Mouse (Mus musculus) liver, adult 2 months (tissue): ENCODE results near the gene Map3k1. TPM values are rescaled to one million over a fixed set of nuclear protein-coding genes. Genes with fewer than 3 reads are reported as not detected.
A peak's percentile ranks its signal among the peaks of the same experiment; 100 is the strongest.

Experiments used
- DNase-seq: peaks from one replicate; pipeline ENCODE4 v3.0.0-alpha.2; 2011; ENCODE audit warnings: low read depth, low spot score; ENCODE audit errors: extremely low read depth
- H3K27ac ChIP-seq: fragments of 200-500 bp; replicated peaks from 2 replicates; pipeline ENCODE4 v1.5.1; 2012; ENCODE audit warnings: low read depth, mild to moderate bottlenecking, control low read depth, inconsistent platforms, low read length; ENCODE audit not compliant: insufficient read depth
- H3K27me3 ChIP-seq: fragments of 200-500 bp; 2 replicates; pipeline ENCODE4 v1.6.1; 2012; ENCODE audit warnings: mild to moderate bottlenecking, moderate library complexity, low read length, inconsistent platforms; ENCODE audit not compliant: control insufficient read depth, insufficient read depth
- H3K36me3 ChIP-seq: fragments of 200-500 bp; 2 replicates; pipeline ENCODE4 v1.6.1; 2012; ENCODE audit warnings: low read length, inconsistent platforms; ENCODE audit not compliant: control insufficient read depth, insufficient read depth
- H3K4me1 ChIP-seq: fragments of 200-500 bp; 2 replicates; pipeline ENCODE4 v1.6.1; 2011; ENCODE audit warnings: low read length; ENCODE audit not compliant: control insufficient read depth, insufficient read depth
- H3K4me3 ChIP-seq: fragments of 200-500 bp; 2 replicates; pipeline ENCODE4 v1.5.1; 2011; ENCODE audit warnings: low read depth, mild to moderate bottlenecking, control low read depth, low read length, moderate library complexity; ENCODE audit not compliant: insufficient read depth
- H3K79me2 ChIP-seq: fragments of 200-500 bp; 2 replicates; pipeline ENCODE4 v1.6.1; 2012; ENCODE audit warnings: inconsistent platforms, mild to moderate bottlenecking, low read length, moderate library complexity; ENCODE audit not compliant: control insufficient read depth, insufficient read depth
- H3K9ac ChIP-seq: fragments of 200-500 bp; 2 replicates; pipeline ENCODE4 v1.6.1; 2012; ENCODE audit warnings: low read depth, mild to moderate bottlenecking, control low read depth, inconsistent platforms, low read length
- CTCF ChIP-seq: fragments of 200-500 bp; IDR thresholded peaks from 2 replicates; pipeline ENCODE4 v1.5.1; 2011; ENCODE audit warnings: low read depth, low read length, control low read depth
- POLR2A ChIP-seq: fragments of 200-500 bp; IDR thresholded peaks from 2 replicates; pipeline ENCODE4 v1.6.1; 2011; ENCODE audit warnings: low read length, control low read depth; ENCODE audit not compliant: insufficient read depth; ENCODE audit errors: extremely low read depth
- WGBS: fragments of 180-500 bp; shearing (Covaris S2); methylation state at CpG from one replicate; pipeline ENCODE4 v1.1.7; 2018; 5-methylcytosine and 5-hydroxymethylcytosine counted together
- polyA plus RNA-seq: library from polyadenylated mRNA; depleted of rRNA; stranded (reverse); fragments of >200 nt; gene quantifications from 2 replicates; pipeline ENCODE4 v1.2.3, GENCODE M21; 2012
- total RNA-seq: library from RNA; depleted of rRNA; stranded (reverse); fragments of >200 nt; gene quantifications from 2 replicates; pipeline ENCODE4 v1.2.3, GENCODE M21; 2014

The Map3k1 gene
- total and polyA plus RNA-seq, 2 experiments, result 4.5 to 7.9 TPM

GRCm38 (mm10) chr13:111808387-111808636, 481 bp downstream of the Map3k1 start:
- peak overlapping the region; percentile 91 for H3K27ac ChIP-seq
- peaks cover 13% of the 10 kb centered on the region; the same call in 1 of the 2 replicates for H3K79me2 ChIP-seq
- H3K4me3 ChIP-seq, result peak overlapping the region; percentile 97
- under 1% methylated on average over 29 of the region's 38 CpGs for WGBS
- DNase-seq, result no peak
- peak overlapping the region; percentile 98 for H3K9ac ChIP-seq
- peaks cover 19% of the 10 kb centered on the region for H3K4me1 ChIP-seq
- H3K27me3 ChIP-seq, result no peaks in the 10 kb centered on the region
- H3K36me3 ChIP-seq, result no peaks in the 10 kb centered on the region
- TF ChIP-seq CTCF, result no peak
- no peak for TF ChIP-seq POLR2A

GRCm38 (mm10) chr13:111807596-111808386, 1.0 kb downstream of the Map3k1 start:
- no peak for DNase-seq

GRCm38 (mm10) chr13:111807105-111807595, 1.6 kb downstream of the Map3k1 start:
- peaks cover 23% of the 10 kb centered on the region for H3K79me2 ChIP-seq
- peak overlapping the region; percentile 52 for H3K9ac ChIP-seq
- H3K27me3 ChIP-seq, result no peaks in the 10 kb centered on the region
- peak overlapping the region; percentile 91 for H3K27ac ChIP-seq
- peak overlapping the region; percentile 97 for H3K4me3 ChIP-seq
- H3K4me1 ChIP-seq, result peaks cover 23% of the 10 kb centered on the region
- under 1% methylated on average over 11 of the region's 11 CpGs for WGBS
- peak; percentile 45 for DNase-seq
- no peaks in the 10 kb centered on the region for H3K36me3 ChIP-seq
- TF ChIP-seq POLR2A (no peak), CTCF (no peak)

More at GRCm38 (mm10) chr13:111807596-111808386, 1.0 kb downstream of the Map3k1 start:
- peak overlapping the region; percentile 91 for H3K27ac ChIP-seq
- H3K36me3 ChIP-seq, result no peaks in the 10 kb centered on the region
- TF ChIP-seq CTCF (no peak), POLR2A (no peak)
- peaks cover 18% of the 10 kb centered on the region; the same call in 1 of the 2 replicates for H3K79me2 ChIP-seq
- H3K4me3 ChIP-seq, result peak overlapping the region; percentile 97
- H3K9ac ChIP-seq, result peak overlapping the region; percentile 98
- H3K4me1 ChIP-seq, result peaks cover 23% of the 10 kb centered on the region
- H3K27me3 ChIP-seq, result no peaks in the 10 kb centered on the region
- WGBS, result 1% methylated on average over 65 of the region's 79 CpGs

- Histone ChIP-seq H3K27ac (peak overlapping the region; percentile 43; the same call in 1 of the 2 replicates), H3K4me3 (peak overlapping the region; percentile 13; the same call in 1 of the 2 replicates), H3K79me2 (peaks cover 35% of the 10 kb centered on the region), H3K9ac (peak overlapping the region; percentile 37; the same call in 1 of the 2 replicates), H3K36me3 (no peaks in the 10 kb centered on the region), H3K4me1 (peaks cover 28% of the 10 kb centered on the region), H3K27me3 (no peaks in the 10 kb centered on the region)
- TF ChIP-seq POLR2A (no peak), CTCF (no peak)
- 23% methylated on average over 15 of the region's 15 CpGs for WGBS
- DNase-seq, result no peak
Measured at GRCm38 (mm10) chr13:111805738-111806722, 2.8 kb downstream of the Map3k1 start.

GRCm38 (mm10) chr13:111804951-111805673, 3.7 kb downstream of the Map3k1 start:
- H3K27me3 ChIP-seq, result no peaks in the 10 kb centered on the region
- 0 out of 2 replicates have a peak overlapping the region, but pooled peaks have one; percentile 7 for H3K9ac ChIP-seq
- H3K36me3 ChIP-seq, result no peaks in the 10 kb centered on the region
- DNase-seq, result peak; percentile 95
- peak overlapping the region; percentile 51 for H3K27ac ChIP-seq
- TF ChIP-seq CTCF (no peak), POLR2A (no peak)
- no peak overlapping the region for H3K4me3 ChIP-seq
- peaks cover 31% of the 10 kb centered on the region for H3K4me1 ChIP-seq
- H3K79me2 ChIP-seq, result peaks cover 41% of the 10 kb centered on the region
- WGBS, result 24% methylated on average over 10 of the region's 10 CpGs
